Mouse (Mus musculus): ENCODE data around the gene Gm3194.
"Not testable (repeated sequence)": the region's sequence is repeated elsewhere in the genome, so short reads cannot be mapped to it uniquely, and the experiment has no call there.

Gene Gm3194

DNA sequence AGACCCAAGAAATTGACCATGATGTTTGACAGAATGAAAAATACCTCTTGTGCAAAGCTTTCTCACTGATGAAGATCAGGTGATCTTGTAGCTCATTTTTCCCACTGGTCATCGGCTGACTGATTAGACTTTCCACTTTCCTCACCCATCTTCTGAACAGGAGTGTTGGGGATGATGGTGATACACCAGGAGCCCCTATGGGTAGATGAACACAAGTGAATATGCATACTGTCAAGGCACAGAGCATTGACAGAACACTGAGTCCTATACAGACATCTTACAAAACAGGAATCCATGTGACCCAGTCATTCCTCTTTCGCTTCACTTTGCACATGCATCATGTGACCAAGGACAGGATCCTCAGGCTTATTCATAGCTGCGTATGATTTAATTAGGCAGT lies at the start of gene Gm3194:
Gm3194 (minus strand) TSS at position 101 of the 400 bp plus-strand sequence.
- DNase-seq (ENCODE audit: low read depth, low spot score): not testable (repeated sequence)

DNA sequence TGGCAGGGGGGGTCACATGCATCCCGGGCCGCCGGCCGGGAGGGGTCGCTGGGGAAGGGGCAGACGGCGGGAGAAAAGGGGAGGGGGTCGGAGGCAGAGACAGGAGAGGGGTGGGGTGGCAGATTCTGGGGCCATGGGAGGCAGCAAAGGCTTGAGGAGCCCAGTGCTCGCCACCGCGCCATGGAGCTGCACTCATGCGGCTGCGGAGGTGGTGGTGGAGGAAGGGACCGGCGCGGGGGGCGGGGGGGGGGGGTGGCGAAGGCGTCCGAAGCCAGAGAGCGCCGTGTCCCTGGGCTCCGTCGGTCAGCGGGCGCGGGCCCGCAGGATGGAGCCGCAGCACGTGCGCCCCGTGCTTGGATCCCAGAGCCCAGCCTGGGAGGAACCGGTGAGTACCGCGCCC lies 46.1 kb upstream of the Gm3194 start, which contains the start of gene Gm3488:
Gm3488 (plus strand) TSS at position 301 of the 400 bp plus-strand sequence.
- DNase-seq (ENCODE audit: low read depth, low spot score): not testable (repeated sequence)

DNA sequence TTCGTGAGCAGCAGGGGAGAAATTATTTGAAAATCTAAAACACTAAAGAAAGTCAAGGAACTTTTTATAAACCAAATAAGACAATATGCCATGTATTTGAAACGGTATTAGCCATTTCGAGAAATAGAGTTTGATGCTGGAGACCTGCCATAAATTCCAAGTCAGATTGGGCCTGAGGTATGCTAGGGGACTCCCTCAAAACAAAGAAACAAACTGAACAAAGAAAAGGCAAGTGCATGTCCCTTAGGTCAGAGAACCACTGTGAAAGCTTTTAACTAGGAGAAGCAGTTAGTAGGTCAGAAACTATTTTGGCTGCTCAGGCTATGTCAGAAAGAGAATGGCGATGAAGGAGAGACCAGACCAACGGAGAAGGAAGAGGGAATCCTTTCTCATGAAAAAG lies 28.6 kb upstream of the Gm3194 start, which contains the start of gene Gm3187:
Gm3187 (plus strand) TSS at position 301 of the 400 bp plus-strand sequence.
- DNase-seq (ENCODE audit: low read depth, low spot score): not testable (repeated sequence)

DNA sequence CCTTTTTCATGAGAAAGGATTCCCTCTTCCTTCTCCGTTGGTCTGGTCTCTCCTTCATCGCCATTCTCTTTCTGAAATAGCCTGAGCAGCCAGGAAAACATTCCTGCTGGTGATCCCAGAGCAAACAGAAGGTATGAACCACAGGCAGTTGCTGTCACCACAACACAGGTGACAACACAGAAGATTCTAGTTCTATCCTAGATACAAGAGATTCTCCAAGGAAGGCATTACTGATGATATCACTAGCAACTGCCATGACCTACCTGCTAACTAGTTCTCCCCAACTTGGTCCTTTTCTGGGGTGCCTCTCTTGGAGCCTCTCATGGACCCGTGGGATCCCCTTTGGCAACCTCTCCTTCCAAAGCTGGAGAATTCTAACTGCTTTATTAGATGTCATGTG lies 22.5 kb upstream of the Gm3194 start, which contains the start of gene Gm8246:
Gm8246 (minus strand) TSS at position 101 of the 400 bp plus-strand sequence.
- DNase-seq (ENCODE audit: low read depth, low spot score): not testable (repeated sequence)

DNA sequence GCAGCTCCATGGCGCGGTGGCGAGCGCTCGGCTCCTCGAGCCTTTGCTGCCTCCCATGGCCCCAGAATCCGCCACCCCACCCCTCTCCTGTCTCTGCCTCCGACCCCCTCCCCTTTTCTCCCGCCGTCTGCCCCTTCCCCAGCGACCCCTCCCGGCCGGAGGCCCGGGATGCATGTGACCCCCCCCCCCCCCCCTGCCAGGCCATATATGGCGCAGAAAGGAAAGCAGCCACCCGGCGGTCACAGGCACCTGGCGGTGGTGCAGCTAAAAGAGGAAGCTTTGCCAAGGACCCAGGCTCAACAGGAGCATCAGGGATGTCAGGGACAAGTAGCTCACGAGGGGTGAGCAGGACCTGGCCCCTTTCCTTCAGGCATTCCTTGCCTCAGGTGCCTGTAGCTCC lies 5.2 kb upstream of the Gm3194 start:
- not testable (repeated sequence) for DNase-seq (ENCODE audit: low read depth, low spot score)

DNA sequence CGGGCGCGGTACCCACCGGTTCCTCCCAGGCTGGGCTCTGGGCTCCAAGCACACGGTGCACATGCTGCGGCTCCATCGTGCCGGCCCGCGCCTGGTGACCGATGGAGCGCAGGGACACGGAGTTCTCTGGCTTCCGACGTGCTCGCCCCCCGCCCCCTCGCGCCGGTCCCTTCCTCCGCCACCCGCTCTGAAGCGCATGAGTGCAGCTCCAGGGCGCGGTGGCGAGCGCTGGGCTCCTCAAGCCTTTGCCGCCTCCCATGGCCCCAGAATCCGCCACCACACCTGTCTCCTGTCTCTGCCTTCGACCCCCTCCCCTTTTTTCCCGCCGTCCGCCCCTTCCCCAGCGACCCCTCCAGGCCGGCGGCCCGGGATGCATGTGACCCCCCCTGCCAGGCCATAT lies 66.3 kb downstream of the Gm3194 start, which contains the start of gene Gm3500:
Gm3500 (minus strand) TSS at position 101 of the 400 bp plus-strand sequence.
- DNase-seq (ENCODE audit: low read depth, low spot score): not testable (repeated sequence)

Data from brain, adult 2 months (tissue).